ENCODE assay signal across 18 mouse cellular contexts in genomic region chr4:136801944-136802343, GRCm38 (mm10). TPM values are rescaled to one million over a fixed set of nuclear protein-coding genes. Genes with fewer than 3 reads are reported as not detected.
DNase-seq lines count a peak whose midpoint lies in the region; ATAC-seq and TF ChIP-seq lines count a peak whose summit lies in the region.
"Had no signal": no experiment of that assay in that cellular context is flagged by ENCODE, and none has a peak within 500 bp of the region (broad histone marks: within the 10 kb centered on the region; RNA-seq: fewer than 3 reads in every experiment).

No protein-coding gene starts in this region.

- no peak for ATAC-seq in heart, embryonic 16.5 days (replicated peaks; ENCODE audit: extremely low read depth, insufficient read depth, low FRiP score)
- ATAC-seq in midbrain, embryonic 12.5 days (ENCODE audit: low FRiP score, low read depth), result no peak
- no peak for ATAC-seq in midbrain, embryonic 11.5 days (ENCODE audit: low FRiP score)
- ATAC-seq in stomach, postnatal 0 days (ENCODE audit: low FRiP score, low TSS enrichment), result peak; percentile 68
- ATAC-seq: hindbrain, embryonic 16.5 days; liver, postnatal 0 days; midbrain, embryonic 15.5 days had no signal

- 0 out of 2 replicates have a peak overlapping the region, but pooled peaks have one; percentile 9 for H3K27ac ChIP-seq in heart, embryonic 16.5 days (ENCODE audit: low read length)
- H3K27ac ChIP-seq in midbrain, embryonic 12.5 days (replicated peaks), result peak overlapping the region; percentile 8; the same call in 1 of the 2 replicates
- H3K27ac ChIP-seq in midbrain, embryonic 11.5 days (ENCODE audit: low read depth, low read length), result no peak overlapping the region
- H3K27ac ChIP-seq in stomach, postnatal 0 days (replicated peaks), result peak overlapping the region; percentile 53
- H3K27ac ChIP-seq: forebrain, embryonic 12.5 days; limb, embryonic 10.5 days; midbrain, embryonic 15.5 days had no signal

- no peak for TF ChIP-seq POLR2A in myocyte (IDR thresholded peaks at IDR 0.05; ENCODE audit: insufficient read length, low read depth)

- no peak overlapping the region for H3K4me3 ChIP-seq in heart, embryonic 16.5 days (ENCODE audit: low read length)
- no peak overlapping the region for H3K4me3 ChIP-seq in midbrain, embryonic 12.5 days
- no peak overlapping the region for H3K4me3 ChIP-seq in midbrain, embryonic 11.5 days (ENCODE audit: low read depth, low read length)
- H3K4me3 ChIP-seq in myocyte, result no peak overlapping the region
- no peak overlapping the region for H3K4me3 ChIP-seq in stomach, postnatal 0 days (ENCODE audit: low read depth, low read length)
- H3K4me3 ChIP-seq: forebrain, embryonic 12.5 days; heart, embryonic 12.5 days; limb, embryonic 10.5 days; midbrain, embryonic 15.5 days had no signal

- H3ac ChIP-seq in myocyte (ENCODE audit: control insufficient read depth, insufficient read length), result no peak overlapping the region

- peaks cover 31% of the 10 kb centered on the region for H3K4me1 ChIP-seq in heart, embryonic 16.5 days (ENCODE audit: control insufficient read depth, insufficient read depth, low read length)
- peaks cover 86% of the 10 kb centered on the region for H3K4me1 ChIP-seq in midbrain, embryonic 12.5 days
- H3K4me1 ChIP-seq in midbrain, embryonic 11.5 days (ENCODE audit: control insufficient read depth, insufficient read depth, low read length), result peaks cover 37% of the 10 kb centered on the region
- H3K4me1 ChIP-seq in stomach, postnatal 0 days (replicated peaks; ENCODE audit: control insufficient read depth, insufficient read depth), result 0 out of 2 replicates have a peak, but pooled peaks cover 2% of the 10 kb centered on the region

- 66% methylated on average over 5 of the region's 5 CpGs for WGBS in heart, embryonic 16.5 days
- 82% methylated on average over 5 of the region's 5 CpGs for WGBS in midbrain, embryonic 12.5 days
- 86% methylated on average over 5 of the region's 5 CpGs for WGBS in midbrain, embryonic 11.5 days
- WGBS in stomach, postnatal 0 days, result 68% methylated on average over 5 of the region's 5 CpGs

- TF ChIP-seq EP300 in stomach, postnatal 0 days (optimal IDR thresholded peaks at IDR 0.05), result no peak

- no peaks in the 10 kb centered on the region for H3K36me3 ChIP-seq in heart, embryonic 16.5 days (ENCODE audit: control insufficient read depth, insufficient read depth)
- peaks cover 9% of the 10 kb centered on the region; the same call in 1 of the 2 replicates for H3K36me3 ChIP-seq in midbrain, embryonic 12.5 days
- 0 out of 2 replicates have a peak, but pooled peaks cover 2% of the 10 kb centered on the region for H3K36me3 ChIP-seq in midbrain, embryonic 11.5 days (ENCODE audit: control insufficient read depth, insufficient read depth, low read length)
- no peaks in the 10 kb centered on the region for H3K36me3 ChIP-seq in myocyte (ENCODE audit: control insufficient read depth, insufficient read depth)
- H3K36me3 ChIP-seq in stomach, postnatal 0 days (ENCODE audit: control insufficient read depth, insufficient read depth, low read length), result no peaks in the 10 kb centered on the region
- H3K36me3 ChIP-seq: heart, embryonic 12.5 days; limb, embryonic 10.5 days; midbrain, embryonic 15.5 days had no signal

- H3K79me2 ChIP-seq in myocyte (ENCODE audit: control insufficient read depth, insufficient read depth), result no peaks in the 10 kb centered on the region

- peaks cover 5% of the 10 kb centered on the region for H3K27me3 ChIP-seq in heart, embryonic 16.5 days (ENCODE audit: control insufficient read depth, insufficient read depth, low read length)
- no peaks in the 10 kb centered on the region for H3K27me3 ChIP-seq in midbrain, embryonic 12.5 days
- H3K27me3 ChIP-seq in midbrain, embryonic 11.5 days (ENCODE audit: control insufficient read depth, insufficient read depth, low read length), result no peaks in the 10 kb centered on the region
- no peaks in the 10 kb centered on the region for H3K27me3 ChIP-seq in myocyte (ENCODE audit: control insufficient read depth, insufficient read depth, insufficient read length)
- no peaks in the 10 kb centered on the region for H3K27me3 ChIP-seq in stomach, postnatal 0 days (ENCODE audit: control insufficient read depth, insufficient read depth, low read length)
- H3K27me3 ChIP-seq: forebrain, embryonic 12.5 days; midbrain, embryonic 15.5 days had no signal

- no peak overlapping the region for H3K9ac ChIP-seq in heart, embryonic 16.5 days (ENCODE audit: low read length)
- H3K9ac ChIP-seq in midbrain, embryonic 12.5 days (replicated peaks), result no peak overlapping the region
- no peak overlapping the region for H3K9ac ChIP-seq in midbrain, embryonic 11.5 days (ENCODE audit: low read length)
- no peak overlapping the region for H3K9ac ChIP-seq in stomach, postnatal 0 days (ENCODE audit: low read length)
- H3K9ac ChIP-seq: forebrain, embryonic 12.5 days; heart, embryonic 12.5 days; liver, postnatal 0 days; midbrain, embryonic 15.5 days had no signal

- TF ChIP-seq CTCF in stomach, postnatal 0 days (IDR thresholded peaks at IDR 0.05; ENCODE audit: low read depth), result no peak

- no peak for DNase-seq in heart, adult 18-20 months
- DNase-seq in midbrain, embryonic 11.5 days (ENCODE audit: low spot score, missing footprints), result no peak
- no peak for DNase-seq in stomach, postnatal 0 days (ENCODE audit: low spot score)
- no peak for DNase-seq in layer of hippocampus, adult 9-11 months
- no peak for DNase-seq in cerebellum, postnatal 4 days (ENCODE audit: low spot score in 2 of 2)
- DNase-seq: adrenal gland, postnatal 25 days; cerebellum, adult 8-10 months; cerebellum, postnatal 36 days; liver, postnatal 0 days had no signal

- no peaks in the 10 kb centered on the region for H3K9me3 ChIP-seq in heart, embryonic 16.5 days (replicated peaks; ENCODE audit: control insufficient read depth, low read length)
- H3K9me3 ChIP-seq in midbrain, embryonic 12.5 days, result no peaks in the 10 kb centered on the region
- no peaks in the 10 kb centered on the region for H3K9me3 ChIP-seq in midbrain, embryonic 11.5 days (ENCODE audit: control insufficient read depth, low read length)
- H3K9me3 ChIP-seq in stomach, postnatal 0 days (ENCODE audit: control insufficient read depth, low read length), result no peaks in the 10 kb centered on the region
- H3K9me3 ChIP-seq: forebrain, embryonic 12.5 days; heart, embryonic 12.5 days; limb, embryonic 10.5 days; megakaryocyte, embryonic 14.5 days; midbrain, embryonic 15.5 days had no signal

- no peak overlapping the region for H3K4me2 ChIP-seq in heart, embryonic 16.5 days (ENCODE audit: low read depth, low read length)
- no peak overlapping the region for H3K4me2 ChIP-seq in midbrain, embryonic 12.5 days (replicated peaks)
- H3K4me2 ChIP-seq in midbrain, embryonic 11.5 days, result no peak overlapping the region
- peak overlapping the region; percentile 77 for H3K4me2 ChIP-seq in myocyte (ENCODE audit: low read depth)
- no peak overlapping the region for H3K4me2 ChIP-seq in stomach, postnatal 0 days (replicated peaks; ENCODE audit: low read depth)
- H3K4me2 ChIP-seq: forebrain, embryonic 12.5 days; midbrain, embryonic 15.5 days had no signal

TF ChIP-seq in myocyte, 11 proteins besides CTCF, POLR2A, EP300 and RAD21:
- TF ChIP-seq SRF (IDR thresholded peaks at IDR 0.05; ENCODE audit: control insufficient read depth, insufficient read length, low read depth) (no peak), MYOG (IDR thresholded peaks at IDR 0.05; ENCODE audit: control insufficient read depth in 1 of 3, insufficient read depth in 1 of 3, insufficient read length in 2 of 3, low read depth in 2 of 3) (no peak), CEBPB (IDR thresholded peaks at IDR 0.05; ENCODE audit: insufficient read depth, poor library complexity, severe bottlenecking) (no peak), REST (IDR thresholded peaks at IDR 0.05; ENCODE audit: insufficient read depth, insufficient read length) (no peak), TCF12 (IDR thresholded peaks at IDR 0.05; ENCODE audit: insufficient read depth, poor library complexity, severe bottlenecking) (no peak), MAX (IDR thresholded peaks at IDR 0.05; ENCODE audit: low read depth) (no peak), MYOD1 (IDR thresholded peaks at IDR 0.05; ENCODE audit: control insufficient read depth in 1 of 3, insufficient read length in 2 of 3, low read depth in 2 of 3) (no peak), E2F4 (IDR thresholded peaks at IDR 0.05; ENCODE audit: insufficient read depth) (no peak), POLR2AphosphoS2 (IDR thresholded peaks at IDR 0.05; ENCODE audit: insufficient read length, low read depth) (no peak), TCF3 (IDR thresholded peaks at IDR 0.05; ENCODE audit: insufficient read length, low read depth) (no peak), USF1 (IDR thresholded peaks at IDR 0.05; ENCODE audit: low read depth) (no peak)

RNA-seq across cellular contexts. Expression of gene Ephb2, which starts 33.8 kb away (rescaled TPM):
- polyA plus RNA-seq in heart, embryonic 16.5 days (2015; fragmentation: Nextera tagmentation; extraction: Ambion mirVana), result 0.70 and 1.4 TPM in 2 replicates
- total RNA-seq in heart, adult 18-20 months (2021), result under 1 TPM; 0.89 to 0.90 TPM
- polyA plus RNA-seq in midbrain, embryonic 12.5 days (2016; fragmentation: Nextera tagmentation; extraction: Ambion mirVana), result 39.8 and 40.0 TPM in 2 replicates
- 28.8 and 33.7 TPM in 2 replicates for polyA plus RNA-seq in midbrain, embryonic 11.5 days (2014; fragmentation: Nextera tagmentation; extraction: Ambion mirVana)
- polyA plus RNA-seq in myocyte (2012; fragmentation: generic; extraction: Trizol), result 21.7 TPM
- polyA plus RNA-seq in stomach, postnatal 0 days (2015; fragmentation: Nextera tagmentation; extraction: Ambion mirVana), result 2.3 and 2.5 TPM in 2 replicates
